Mouse (Mus musculus) midbrain, embryonic 14.5 days (tissue): ENCODE measurements around the gene C7. TPM values are rescaled to one million over a fixed set of nuclear protein-coding genes. Genes with fewer than 3 reads are reported as not detected.
"Not testable (repeated sequence)": the region's sequence is repeated elsewhere in the genome, so short reads cannot be mapped to it uniquely, and the experiment has no call there.

Source experiments
- ATAC-seq: fragments of 200-750 bp; cut with Nextera tagmentation; 2 replicates; pipeline ENCODE4 v1.8.0; 2017; ENCODE audit warnings: moderate number of reproducible peaks, moderate library complexity; ENCODE audit not compliant: low FRiP score, low TSS enrichment
- DNase-seq: peaks from one replicate; pipeline ENCODE4 v3.0.0-alpha.2; 2015
- H3K27ac ChIP-seq: fragments of 300-500 bp; sonication (generic); replicated peaks from 2 replicates; pipeline ENCODE4 v1.5.1; 2014; ENCODE audit warnings: mild to moderate bottlenecking, low read depth, low read length, moderate library complexity
- H3K27me3 ChIP-seq: fragments of 300-500 bp; sonication (generic); 2 replicates; pipeline ENCODE4 v1.6.1; 2014; ENCODE audit warnings: low read length, control low read depth, mixed read lengths; ENCODE audit not compliant: control insufficient read depth, insufficient read depth
- H3K36me3 ChIP-seq: fragments of 300-500 bp; sonication (generic); 2 replicates; pipeline ENCODE4 v1.6.1; 2014; ENCODE audit warnings: low read length, control low read depth; ENCODE audit not compliant: control insufficient read depth, insufficient read depth
- H3K4me1 ChIP-seq: fragments of 300-500 bp; sonication (generic); 2 replicates; pipeline ENCODE4 v1.6.1; 2014; ENCODE audit warnings: mild to moderate bottlenecking, antibody characterized with exemption, low read length, control low read depth; ENCODE audit not compliant: control insufficient read depth, insufficient read depth
- H3K4me2 ChIP-seq: fragments of 300-500 bp; sonication (generic); 2 replicates; pipeline ENCODE4 v1.6.1; 2014; ENCODE audit warnings: mild to moderate bottlenecking, low read length, moderate library complexity
- H3K4me3 ChIP-seq: fragments of 300-500 bp; sonication (generic); replicated peaks from 2 replicates; pipeline ENCODE4 v1.5.1; 2014; ENCODE audit warnings: low read depth, low read length
- H3K9ac ChIP-seq: fragments of 300-500 bp; sonication (generic); replicated peaks from 2 replicates; pipeline ENCODE4 v1.6.1; 2014; ENCODE audit warnings: mild to moderate bottlenecking, low read length, moderate library complexity
- H3K9me3 ChIP-seq: fragments of 300-500 bp; sonication (generic); 2 replicates; pipeline ENCODE4 v1.6.1; 2016; ENCODE audit warnings: low read length, control low read depth, mixed read lengths; ENCODE audit not compliant: control insufficient read depth
- WGBS: fragments of 180-500 bp; shearing (Covaris S2); extraction: QIAGEN DNeasy Blood & Tissue Kit; methylation state at CpG from one replicate; pipeline ENCODE4 v1.1.7; 2014; 5-methylcytosine and 5-hydroxymethylcytosine counted together
- polyA plus RNA-seq: library from polyadenylated mRNA; unstranded; fragments of >200 nt; fragmentation: Nextera tagmentation; extraction: Ambion mirVana; gene quantifications from 2 replicates; pipeline ENCODE4 v1.2.1, GENCODE M21; 2014

C7 gene
- polyA plus RNA-seq, 1 experiment from 2014 or later: 0.13 TPM

- not testable (repeated sequence) for H3K9me3 ChIP-seq, DNase-seq, H3K36me3 ChIP-seq, H3K27me3 ChIP-seq, H3K4me3 ChIP-seq, ATAC-seq, H3K9ac ChIP-seq, H3K4me1 ChIP-seq, H3K27ac ChIP-seq, H3K4me2 ChIP-seq
- 91% methylated on average over 14 of the region's 14 CpGs for WGBS
These were observed 39.9 kb downstream of the C7 start for GRCm38 (mm10) chr15:5023479-5024265.

DNA sequence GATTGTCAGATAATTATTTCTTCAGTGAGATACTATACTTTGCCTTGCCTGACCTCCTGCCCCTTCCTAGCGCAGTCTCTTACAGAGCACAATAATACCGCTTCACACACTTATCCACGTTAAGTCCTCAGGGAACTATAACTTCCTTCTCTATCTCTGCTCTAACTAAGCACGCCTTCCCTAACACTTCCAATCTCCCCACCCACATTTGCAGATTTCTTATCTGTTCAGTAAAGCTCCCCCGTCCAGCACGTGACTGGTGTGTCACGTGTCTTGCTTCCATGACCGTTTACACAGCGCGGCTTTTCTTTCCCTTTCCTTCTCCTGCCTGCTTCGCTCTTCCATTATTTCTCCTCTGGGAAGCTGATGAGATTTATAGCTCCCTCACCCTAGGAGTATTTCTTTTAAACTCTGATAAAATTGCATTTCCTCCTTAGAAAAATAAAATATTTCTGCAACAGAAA lies 53.9 kb downstream of the C7 start:
- H3K4me2 ChIP-seq: no peak overlapping the region
- no peaks in the 10 kb centered on the region for H3K27me3 ChIP-seq
- no peaks in the 10 kb centered on the region for H3K9me3 ChIP-seq
- no peak overlapping the region for H3K9ac ChIP-seq
- 92% methylated on average over 11 of the region's 11 CpGs for WGBS
- H3K4me3 ChIP-seq: no peak overlapping the region
- H3K4me1 ChIP-seq: no peaks in the 10 kb centered on the region
- no peak overlapping the region for H3K27ac ChIP-seq
- DNase-seq: no peak
- ATAC-seq: no peak
- no peaks in the 10 kb centered on the region for H3K36me3 ChIP-seq

GRCm38 (mm10) chr15:5003503-5004196 lies 59.9 kb downstream of the C7 start:
- Histone ChIP-seq H3K9me3 (no peaks in the 10 kb centered on the region), H3K9ac (no peak overlapping the region), H3K4me2 (no peak overlapping the region), H3K36me3 (no peaks in the 10 kb centered on the region), H3K4me1 (no peaks in the 10 kb centered on the region), H3K27ac (no peak overlapping the region), H3K27me3 (no peaks in the 10 kb centered on the region), H3K4me3 (no peak overlapping the region)
- 91% methylated on average over 6 of the region's 6 CpGs for WGBS
- ATAC-seq: no peak
- no peak for DNase-seq

GRCm38 (mm10) chr15:5002903-5003302 lies 60.6 kb downstream of the C7 start:
- H3K4me1 ChIP-seq: no peaks in the 10 kb centered on the region
- H3K36me3 ChIP-seq: no peaks in the 10 kb centered on the region
- no peak overlapping the region for H3K9ac ChIP-seq
- 24% methylated on average over 2 of the region's 2 CpGs for WGBS
- no peaks in the 10 kb centered on the region for H3K9me3 ChIP-seq
- no peak overlapping the region for H3K4me3 ChIP-seq
- no peak overlapping the region for H3K27ac ChIP-seq
- no peaks in the 10 kb centered on the region for H3K27me3 ChIP-seq
- no peak overlapping the region for H3K4me2 ChIP-seq
- peak; percentile 31 for DNase-seq
- ATAC-seq: peak; percentile 50; the same call in 1 of the 2 replicates

DNA sequence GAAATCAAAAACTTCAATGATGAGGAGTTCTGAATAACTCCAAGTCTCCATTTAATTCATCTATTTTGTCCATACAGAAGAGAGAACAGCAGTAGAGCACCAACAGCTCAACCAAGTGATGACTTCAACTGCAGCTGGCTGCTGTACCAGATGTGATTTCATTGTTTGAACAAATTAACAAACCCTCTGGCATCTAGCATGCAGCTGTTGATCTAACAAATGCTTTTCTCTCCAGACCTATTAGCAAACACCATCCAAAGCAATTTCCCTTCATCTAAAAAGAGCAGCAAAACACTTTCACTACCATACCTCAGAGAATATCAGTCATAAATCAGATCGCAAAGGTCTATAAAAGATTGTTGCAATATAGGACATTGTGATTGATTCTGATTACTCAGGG lies 90.2 kb downstream of the C7 start:
- DNase-seq (no peak), ATAC-seq (no peak)
- Histone ChIP-seq H3K9me3 (no peaks in the 10 kb centered on the region), H3K9ac (no peak overlapping the region), H3K4me2 (no peak overlapping the region), H3K4me3 (no peak overlapping the region), H3K27ac (no peak overlapping the region), H3K36me3 (no peaks in the 10 kb centered on the region), H3K4me1 (no peaks in the 10 kb centered on the region), H3K27me3 (no peaks in the 10 kb centered on the region)
- 98% methylated on average over 1 of the region's 1 CpGs for WGBS

Other genes starting within 250 kb of the C7 start
- not detected in 2 replicates for gene Mroh2b, start 165.0 kb downstream of the C7 start, polyA plus RNA-seq
- 0.36 and 0.86 TPM in 2 replicates for gene Card6, start 44.8 kb upstream of the C7 start, polyA plus RNA-seq
- 446 and 522 TPM in 2 replicates for gene Rpl37, start 52.9 kb upstream of the C7 start, polyA plus RNA-seq
- 14.9 and 19.7 TPM in 2 replicates for gene Prkaa1, start 80.1 kb upstream of the C7 start, polyA plus RNA-seq
- 62.9 and 67.1 TPM in 2 replicates for gene Ttc33, start 121.8 kb upstream of the C7 start, polyA plus RNA-seq
- 1.1 and 1.4 TPM in 2 replicates for gene Ptger4, start 180.4 kb upstream of the C7 start, polyA plus RNA-seq